Mouse (Mus musculus) lung, adult 2 months (tissue): ENCODE results near the gene Cdh1.

Source experiments
- CTCF ChIP-seq: fragments of 200-500 bp; IDR thresholded peaks from 2 replicates; pipeline ENCODE4 v1.5.1; 2011; ENCODE audit warnings: mild to moderate bottlenecking, low read length, control low read depth; ENCODE audit not compliant: insufficient read depth
- POLR2A ChIP-seq: fragments of 200-500 bp; IDR thresholded peaks from 2 replicates; pipeline ENCODE4 v1.6.1; 2011; ENCODE audit warnings: low read depth, mild to moderate bottlenecking, control low read depth, low read length, borderline replicate concordance; ENCODE audit errors: extremely low read depth

DNA sequence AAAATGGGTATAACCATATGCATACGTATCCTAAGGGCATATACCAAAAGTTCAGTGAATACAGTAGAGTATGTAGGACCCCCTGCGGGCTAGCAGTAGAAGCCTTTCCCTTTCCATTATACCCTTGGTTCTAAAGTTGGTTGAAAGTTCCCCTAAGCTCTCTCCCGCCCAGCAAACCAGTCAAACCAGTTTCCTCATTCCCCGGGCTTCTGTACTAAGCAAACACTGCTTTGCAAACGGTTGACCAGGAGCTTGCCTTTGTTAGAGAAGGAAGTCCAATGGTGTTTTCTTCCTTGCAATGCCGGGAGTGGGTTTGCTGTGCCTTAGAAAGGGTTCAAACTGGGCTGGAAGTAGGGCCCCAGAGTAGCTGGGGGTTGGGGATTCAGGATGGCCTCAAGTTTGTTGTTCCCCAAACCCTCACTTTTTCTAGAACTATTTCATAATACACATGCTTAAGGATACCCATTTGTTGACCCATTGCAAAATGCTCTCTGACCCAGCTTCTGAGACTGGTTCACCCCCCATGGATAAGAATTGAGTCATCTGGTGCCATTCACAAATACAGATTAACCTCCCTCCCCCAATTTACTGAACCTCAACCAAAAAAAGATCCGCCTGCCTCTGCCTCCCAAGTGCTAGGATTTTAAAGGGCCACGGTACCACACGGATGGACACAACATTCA is 7.9 kb downstream of the Cdh1 start:
- TF ChIP-seq POLR2A (no peak), CTCF (no peak)
